In genomic region chr1:180417118-180417517, GRCm38 (mm10) we compare ENCODE assay signal across 18 mouse cellular contexts.
DNase-seq lines count a peak whose midpoint lies in the region; ATAC-seq and TF ChIP-seq lines count a peak whose summit lies in the region.
"Had no signal": no experiment of that assay in that cellular context is flagged by ENCODE, and none has a peak within 500 bp of the region (broad histone marks: within the 10 kb centered on the region; RNA-seq: fewer than 3 reads in every experiment).

No protein-coding gene starts in this region.

- WGBS in heart, adult 2 months, result 33% methylated on average over 2 of the region's 2 CpGs
- WGBS in limb, embryonic 10.5 days, result 52% methylated on average over 2 of the region's 2 CpGs

- intact Hi-C loops in heart, adult 2 months (cut with DNase I), result no loop called here
- intact Hi-C loops in left cerebral cortex, adult 2 months (cut with DNase I), result no loop called here

- no peak for TF ChIP-seq POLR2A in heart, adult 2 months (IDR thresholded peaks at IDR 0.05; ENCODE audit: insufficient read depth, low read depth, low read length)

- H3K27ac ChIP-seq in heart, adult 2 months, result no peak overlapping the region
- H3K27ac ChIP-seq in left cerebral cortex, adult 2 months, result no peak overlapping the region
- no peak overlapping the region for H3K27ac ChIP-seq in limb, embryonic 10.5 days
- H3K27ac ChIP-seq: forebrain, embryonic 10.5 days; hindbrain, postnatal 0 days; liver, embryonic 13.5 days; neural tube, embryonic 12.5 days had no signal

- TF ChIP-seq EP300 in heart, adult 2 months (IDR thresholded peaks at IDR 0.05; ENCODE audit: insufficient read depth, low read depth, low read length), result no peak

- ATAC-seq in granulocyte monocyte progenitor cell, adult 5-6 weeks (replicated peaks; ENCODE audit: poor library complexity, severe bottlenecking), result peak; percentile 77
- ATAC-seq: hindbrain, postnatal 0 days had no signal

- H3K27me3 ChIP-seq in heart, adult 2 months (ENCODE audit: control insufficient read depth, insufficient read depth, low read length), result no peaks in the 10 kb centered on the region
- no peaks in the 10 kb centered on the region for H3K27me3 ChIP-seq in splenic B cell, adult 2 months (ENCODE audit: control insufficient read depth, insufficient read depth, low read length, poor library complexity, severe bottlenecking)
- no peaks in the 10 kb centered on the region for H3K27me3 ChIP-seq in limb, embryonic 10.5 days (ENCODE audit: low read depth, poor library complexity, severe bottlenecking)
- H3K27me3 ChIP-seq: liver, embryonic 13.5 days; neural tube, embryonic 12.5 days had no signal

- peaks cover 1% of the 10 kb centered on the region for H3K79me2 ChIP-seq in heart, adult 2 months (replicated peaks; ENCODE audit: control insufficient read depth, insufficient read depth, low read length)

- H3K4me1 ChIP-seq in heart, adult 2 months (ENCODE audit: control insufficient read depth, insufficient read depth, low read length), result peaks cover 7% of the 10 kb centered on the region
- peaks cover 22% of the 10 kb centered on the region for H3K4me1 ChIP-seq in limb, embryonic 10.5 days

- H3K36me3 ChIP-seq in heart, adult 2 months (ENCODE audit: control insufficient read depth, insufficient read depth, low read length), result peaks cover 3% of the 10 kb centered on the region; the same call in 1 of the 2 replicates
- H3K36me3 ChIP-seq in splenic B cell, adult 2 months (ENCODE audit: control insufficient read depth, insufficient read depth, low read length, poor library complexity, severe bottlenecking), result peaks cover 18% of the 10 kb centered on the region
- H3K36me3 ChIP-seq in limb, embryonic 10.5 days, result peaks cover 79% of the 10 kb centered on the region
- H3K36me3 ChIP-seq: neural tube, embryonic 12.5 days had no signal

- TF ChIP-seq CTCF in heart, adult 2 months (IDR thresholded peaks at IDR 0.05), result peak; percentile 13; the same call in 1 of the 2 replicates
- TF ChIP-seq CTCF in left cerebral cortex, adult 2 months (IDR thresholded peaks at IDR 0.05), result no peak

- H3K9me3 ChIP-seq in limb, embryonic 10.5 days (replicated peaks), result no peaks in the 10 kb centered on the region
- H3K9me3 ChIP-seq: forebrain, embryonic 10.5 days; liver, embryonic 13.5 days; neural tube, embryonic 12.5 days had no signal

- DNase-seq in heart, adult 2 months, result peak in 1 of 2 experiments; percentile 42
- DNase-seq in heart, adult 8-10 months (ENCODE audit: low spot score), result no peak
- DNase-seq in lung, postnatal 10 days, result peak; percentile 28
- no peak for DNase-seq in lung, postnatal 14 days
- DNase-seq in splenic B cell, adult 2 months (ENCODE audit: low read depth, low spot score), result peak; percentile 52
- DNase-seq in left cerebral cortex, adult 2 months (ENCODE audit: extremely low spot score in 1 of 2, low spot score in 2 of 2), result no peak
- DNase-seq in limb, embryonic 10.5 days (ENCODE audit: low spot score), result no peak
- DNase-seq: cerebellum, adult 9-10 months; gastrocnemius, postnatal 14 days; heart, postnatal 4 days; kidney, adult 18-20 months; kidney, postnatal 25 days; left cerebral cortex, postnatal 4 days; liver, embryonic 13.5 days had no signal

- H3K4me3 ChIP-seq in heart, adult 2 months, result no peak overlapping the region
- H3K4me3 ChIP-seq in left cerebral cortex, adult 2 months, result no peak overlapping the region
- no peak overlapping the region for H3K4me3 ChIP-seq in limb, embryonic 10.5 days
- H3K4me3 ChIP-seq: forebrain, embryonic 10.5 days; liver, embryonic 13.5 days; neural tube, embryonic 12.5 days had no signal

- no peak overlapping the region for H3K9ac ChIP-seq in heart, adult 2 months (ENCODE audit: low read depth, low read length)
- H3K9ac ChIP-seq: liver, embryonic 13.5 days; neural tube, embryonic 12.5 days had no signal

Comparison
In these comparisons a context has a peak if more than half of its experiments do, and no peak if none do; other contexts are left out.
1. DNase-seq: peak in lung, postnatal 10 days (single experiment) and splenic B cell, adult 2 months (single experiment); none in heart, adult 8-10 months (single experiment), lung, postnatal 14 days (single experiment), left cerebral cortex, adult 2 months (0 of 2) and limb, embryonic 10.5 days (single experiment).